Mouse (Mus musculus) spleen, adult 2 months (tissue): ENCODE results near the gene Vash2.
"Not testable (repeated sequence)": the region's sequence is repeated elsewhere in the genome, so short reads cannot be mapped to it uniquely, and the experiment has no call there.

ENCODE experiments used
- CTCF ChIP-seq: fragments of 200-500 bp; IDR thresholded peaks from 2 replicates; pipeline ENCODE4 v1.5.1; 2011; ENCODE audit warnings: mild to moderate bottlenecking, inconsistent platforms; ENCODE audit not compliant: insufficient read depth, insufficient read length, insufficient replicate concordance; ENCODE audit errors: extremely low read depth
- POLR2A ChIP-seq: fragments of 200-500 bp; IDR thresholded peaks from 2 replicates; pipeline ENCODE4 v1.6.1; 2011; ENCODE audit warnings: low read depth, low read length, inconsistent platforms

DNA sequence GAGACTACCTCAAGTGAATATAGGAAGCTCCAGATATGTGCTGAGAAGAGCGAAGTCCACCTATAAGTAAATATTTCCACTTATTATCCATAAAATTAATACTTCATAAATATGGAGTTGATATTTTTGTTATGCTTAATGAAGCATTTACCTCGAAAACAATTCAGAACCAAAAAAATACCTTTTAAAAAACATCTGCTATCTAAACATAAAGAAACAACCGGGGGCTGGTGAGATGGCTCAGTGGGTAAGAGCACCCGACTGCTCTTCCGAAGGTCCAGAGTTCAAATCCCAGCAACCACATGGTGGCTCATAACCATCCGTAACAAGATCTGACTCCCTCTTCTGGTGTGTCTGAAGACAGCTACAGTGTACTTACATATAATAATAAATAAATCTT, 44.7 kb upstream of the Vash2 start:
- not testable (repeated sequence) for TF ChIP-seq CTCF, POLR2A
